Mouse (Mus musculus): ENCODE data around the gene Gid8. TPM values are rescaled to one million over a fixed set of nuclear protein-coding genes. Genes with fewer than 3 reads are reported as not detected.

Gene Gid8
- polyA plus RNA-seq, 2 experiments: 87.4 to 121 TPM

- WGBS (ENCODE audit: insufficient replicate concordance): 39% methylated on average over 2 of the region's 2 CpGs
- ATAC-seq (ENCODE audit: insufficient read depth) (no peak), DNase-seq (ENCODE audit: low read depth in 3 of 3, low spot score in 3 of 3) (no peak)
- no peaks in the 10 kb centered on the region for H3K27me3 ChIP-seq (ENCODE audit: control insufficient read depth, insufficient read depth, low read length)
- no peaks in the 10 kb centered on the region for H3K9me3 ChIP-seq (ENCODE audit: control insufficient read depth, low read length)
- H3K9ac ChIP-seq (replicated peaks): no peak overlapping the region
- H3K36me3 ChIP-seq (replicated peaks; ENCODE audit: control insufficient read depth, insufficient read depth, low read depth): no peaks in the 10 kb centered on the region
- no peak overlapping the region for H3K27ac ChIP-seq
- no peak overlapping the region for H3K4me3 ChIP-seq (ENCODE audit: insufficient read depth in 1 of 2, low read depth in 2 of 2, low read length in 2 of 2)
- no peak for TF ChIP-seq CTCF (IDR thresholded peaks at IDR 0.05; ENCODE audit: low read depth)
- TF ChIP-seq EP300 (IDR thresholded peaks at IDR 0.05; ENCODE audit: low read depth): no peak
- H3K4me1 ChIP-seq (replicated peaks; ENCODE audit: control insufficient read depth in 2 of 2, insufficient read depth in 2 of 2, low read length in 1 of 2): no peaks in the 10 kb centered on the region
- no peak overlapping the region for H3K4me2 ChIP-seq (ENCODE audit: low read depth)
These were observed 46.9 kb downstream of the Gid8 start for GRCm38 (mm10) chr2:180756786-180757185.

GRCm38 (mm10) chr2:180758513-180759263 lies 48.8 kb downstream of the Gid8 start:
- DNase-seq (ENCODE audit: low read depth in 3 of 3, low spot score in 3 of 3): no peak
- no peaks in the 10 kb centered on the region for H3K27me3 ChIP-seq (ENCODE audit: control insufficient read depth, insufficient read depth, low read length)
- H3K4me1 ChIP-seq (replicated peaks; ENCODE audit: control insufficient read depth in 2 of 2, insufficient read depth in 2 of 2, low read length in 1 of 2): no peaks in the 10 kb centered on the region
- no peaks in the 10 kb centered on the region for H3K36me3 ChIP-seq (replicated peaks; ENCODE audit: control insufficient read depth, insufficient read depth, low read depth)
- H3K9ac ChIP-seq (replicated peaks): no peak overlapping the region
- no peak for TF ChIP-seq EP300 (IDR thresholded peaks at IDR 0.05; ENCODE audit: low read depth)
- no peak for TF ChIP-seq CTCF (IDR thresholded peaks at IDR 0.05; ENCODE audit: low read depth)
- H3K9me3 ChIP-seq (ENCODE audit: control insufficient read depth, low read length): no peaks in the 10 kb centered on the region
- WGBS (ENCODE audit: insufficient replicate concordance): 50% methylated on average over 15 of the region's 15 CpGs
- H3K4me2 ChIP-seq (ENCODE audit: low read depth): no peak overlapping the region
- ATAC-seq (ENCODE audit: insufficient read depth): no peak
- H3K27ac ChIP-seq: no peak overlapping the region
- no peak overlapping the region for H3K4me3 ChIP-seq (ENCODE audit: insufficient read depth in 1 of 2, low read depth in 2 of 2, low read length in 2 of 2)

GRCm38 (mm10) chr2:180764986-180765385 lies 55.1 kb downstream of the Gid8 start:
- Histone ChIP-seq H3K9me3 (ENCODE audit: control insufficient read depth, low read length) (no peaks in the 10 kb centered on the region), H3K27me3 (ENCODE audit: control insufficient read depth, insufficient read depth, low read length) (no peaks in the 10 kb centered on the region), H3K9ac (replicated peaks) (no peak overlapping the region), H3K4me3 (ENCODE audit: insufficient read depth in 1 of 2, low read depth in 2 of 2, low read length in 2 of 2) (no peak overlapping the region), H3K4me2 (ENCODE audit: low read depth) (no peak overlapping the region), H3K27ac (no peak overlapping the region), H3K4me1 (replicated peaks; ENCODE audit: control insufficient read depth in 2 of 2, insufficient read depth in 2 of 2, low read length in 1 of 2) (no peaks in the 10 kb centered on the region), H3K36me3 (replicated peaks; ENCODE audit: control insufficient read depth, insufficient read depth, low read depth) (no peaks in the 10 kb centered on the region)
- 62% methylated on average over 11 of the region's 11 CpGs for WGBS (ENCODE audit: insufficient replicate concordance)
- DNase-seq (ENCODE audit: low read depth in 3 of 3, low spot score in 3 of 3) (no peak), ATAC-seq (ENCODE audit: insufficient read depth) (no peak)
- TF ChIP-seq EP300 (IDR thresholded peaks at IDR 0.05; ENCODE audit: low read depth): no peak
- no peak for TF ChIP-seq CTCF (IDR thresholded peaks at IDR 0.05; ENCODE audit: low read depth)

GRCm38 (mm10) chr2:180765713-180766112 lies 55.8 kb downstream of the Gid8 start:
- 49% methylated on average over 7 of the region's 7 CpGs for WGBS (ENCODE audit: insufficient replicate concordance)
- no peak overlapping the region for H3K4me3 ChIP-seq (ENCODE audit: insufficient read depth in 1 of 2, low read depth in 2 of 2, low read length in 2 of 2)
- no peak for ATAC-seq (ENCODE audit: insufficient read depth)
- no peak overlapping the region for H3K9ac ChIP-seq (replicated peaks)
- no peak overlapping the region for H3K27ac ChIP-seq
- no peaks in the 10 kb centered on the region for H3K9me3 ChIP-seq (ENCODE audit: control insufficient read depth, low read length)
- no peak overlapping the region for H3K4me2 ChIP-seq (ENCODE audit: low read depth)
- DNase-seq (ENCODE audit: low read depth in 3 of 3, low spot score in 3 of 3): no peak
- H3K4me1 ChIP-seq (replicated peaks; ENCODE audit: control insufficient read depth in 2 of 2, insufficient read depth in 2 of 2, low read length in 1 of 2): no peaks in the 10 kb centered on the region
- H3K27me3 ChIP-seq (ENCODE audit: control insufficient read depth, insufficient read depth, low read length): no peaks in the 10 kb centered on the region
- no peaks in the 10 kb centered on the region for H3K36me3 ChIP-seq (replicated peaks; ENCODE audit: control insufficient read depth, insufficient read depth, low read depth)
- no peak for TF ChIP-seq EP300 (IDR thresholded peaks at IDR 0.05; ENCODE audit: low read depth)
- TF ChIP-seq CTCF (IDR thresholded peaks at IDR 0.05; ENCODE audit: low read depth): no peak

Other genes with a start within 250 kb of the Gid8 start
- gene Ntsr1, start 210.1 kb upstream of the Gid8 start, polyA plus RNA-seq (2012; rRNA removed): 0.04 and 0.06 TPM in 2 replicates
- 0.05 TPM in 1 of 2 replicates, not detected in the other for gene Ntsr1, start 210.1 kb upstream of the Gid8 start, polyA plus RNA-seq (2014; fragmentation: Nextera tagmentation; extraction: Ambion mirVana)
- gene Mrgbp, start 128.8 kb upstream of the Gid8 start, polyA plus RNA-seq (2012; rRNA removed): 10.5 and 10.8 TPM in 2 replicates
- gene Mrgbp, start 128.8 kb upstream of the Gid8 start, polyA plus RNA-seq (2014; fragmentation: Nextera tagmentation; extraction: Ambion mirVana): 7.1 and 7.4 TPM in 2 replicates
- 11.5 and 20.2 TPM in 2 replicates for gene Ogfr, start 120.9 kb upstream of the Gid8 start, polyA plus RNA-seq (2012; rRNA removed)
- 18.0 and 21.2 TPM in 2 replicates for gene Ogfr, start 120.9 kb upstream of the Gid8 start, polyA plus RNA-seq (2014; fragmentation: Nextera tagmentation; extraction: Ambion mirVana)
- gene Col9a3, start 112.3 kb upstream of the Gid8 start, polyA plus RNA-seq (2012; rRNA removed): 0.55 and 1.2 TPM in 2 replicates
- gene Col9a3, start 112.3 kb upstream of the Gid8 start, polyA plus RNA-seq (2014; fragmentation: Nextera tagmentation; extraction: Ambion mirVana): 0.71 and 0.80 TPM in 2 replicates
- gene Tcfl5, start 67.4 kb upstream of the Gid8 start, polyA plus RNA-seq (2012; rRNA removed): 0.16 and 0.23 TPM in 2 replicates
- not detected in 2 replicates for gene Tcfl5, start 67.4 kb upstream of the Gid8 start, polyA plus RNA-seq (2014; fragmentation: Nextera tagmentation; extraction: Ambion mirVana)
- gene Dido1, start 118 bp upstream of the Gid8 start, polyA plus RNA-seq (2012; rRNA removed): 9.1 and 12.2 TPM in 2 replicates
- gene Dido1, start 118 bp upstream of the Gid8 start, polyA plus RNA-seq (2014; fragmentation: Nextera tagmentation; extraction: Ambion mirVana): 10.4 and 12.2 TPM in 2 replicates
- 7.7 and 10.5 TPM in 2 replicates for gene Slc17a9, start 15.1 kb downstream of the Gid8 start, polyA plus RNA-seq (2012; rRNA removed)
- 5.6 and 6.8 TPM in 2 replicates for gene Slc17a9, start 15.1 kb downstream of the Gid8 start, polyA plus RNA-seq (2014; fragmentation: Nextera tagmentation; extraction: Ambion mirVana)
- gene Bhlhe23, start 66.8 kb downstream of the Gid8 start, polyA plus RNA-seq (2012; rRNA removed): not detected in 2 replicates
- not detected in 2 replicates for gene Bhlhe23, start 66.8 kb downstream of the Gid8 start, polyA plus RNA-seq (2014; fragmentation: Nextera tagmentation; extraction: Ambion mirVana)
- 13.3 and 18.5 TPM in 2 replicates for gene Ythdf1, start 210.8 kb downstream of the Gid8 start, polyA plus RNA-seq (2012; rRNA removed)
- gene Ythdf1, start 210.8 kb downstream of the Gid8 start, polyA plus RNA-seq (2014; fragmentation: Nextera tagmentation; extraction: Ambion mirVana): 22.7 and 23.2 TPM in 2 replicates
- not detected in 2 replicates for gene Birc7, start 218.9 kb downstream of the Gid8 start, polyA plus RNA-seq (2012; rRNA removed)
- not detected in 2 replicates for gene Birc7, start 218.9 kb downstream of the Gid8 start, polyA plus RNA-seq (2014; fragmentation: Nextera tagmentation; extraction: Ambion mirVana)
- 1.0 and 1.1 TPM in 2 replicates for gene Nkain4, start 244.6 kb downstream of the Gid8 start, polyA plus RNA-seq (2012; rRNA removed)
- 1.3 and 1.5 TPM in 2 replicates for gene Nkain4, start 244.6 kb downstream of the Gid8 start, polyA plus RNA-seq (2014; fragmentation: Nextera tagmentation; extraction: Ambion mirVana)